Mouse (Mus musculus) large intestine, adult 2 months (tissue): ENCODE results near the gene Ebf4. TPM values are rescaled to one million over a fixed set of nuclear protein-coding genes. Genes with fewer than 3 reads are reported as not detected.

ENCODE experiments used
- DNase-seq: peaks from one replicate; pipeline ENCODE4 v3.0.0-alpha.2; 2012; ENCODE audit warnings: low read depth, low spot score
- WGBS: fragments of 180-500 bp; shearing (Covaris S2); methylation state at CpG from one replicate; pipeline ENCODE4 v1.1.7; 2018; 5-methylcytosine and 5-hydroxymethylcytosine counted together
- polyA plus RNA-seq: library from polyadenylated mRNA; depleted of rRNA; stranded (reverse); fragments of >200 nt; gene quantifications from 2 replicates; pipeline ENCODE4 v1.2.3, GENCODE M21; 2012; rRNA removed

Ebf4 gene
- polyA plus RNA-seq, result 0.63 and 1.0 TPM in 2 replicates

- under 1% methylated on average over 37 of the region's 39 CpGs for WGBS
- DNase-seq, result no peak
Observed at GRCm38 (mm10) chr2:130294936-130295277, at the start of gene Ebf4. Gene Ebf4, plus strand, starts transcription at chr2:130295169.

GRCm38 (mm10) chr2:130246912-130247311 is 48.1 kb upstream of the Ebf4 start:
- peak; percentile 1 for DNase-seq
- WGBS, result 51% methylated on average over 9 of the region's 9 CpGs

- no peak for DNase-seq
- 67% methylated on average over 7 of the region's 7 CpGs for WGBS
Observed at GRCm38 (mm10) chr2:130248226-130248625, 46.7 kb upstream of the Ebf4 start.

GRCm38 (mm10) chr2:130256762-130257161 is 38.2 kb upstream of the Ebf4 start:
- WGBS, result 58% methylated on average over 4 of the region's 4 CpGs
- DNase-seq, result no peak

- 50% methylated on average over 4 of the region's 4 CpGs for WGBS
- no peak for DNase-seq
Observed at GRCm38 (mm10) chr2:130260822-130261221, 34.1 kb upstream of the Ebf4 start.

- 51% methylated on average over 2 of the region's 2 CpGs for WGBS
Observed at GRCm38 (mm10) chr2:130261914-130262313, 33.1 kb upstream of the Ebf4 start.

GRCm38 (mm10) chr2:130262398-130262797 is 32.6 kb upstream of the Ebf4 start:
- no peak for DNase-seq

More at GRCm38 (mm10) chr2:130261914-130262313, 33.1 kb upstream of the Ebf4 start:
- no peak for DNase-seq

GRCm38 (mm10) chr2:130265520-130265919 is 29.4 kb upstream of the Ebf4 start:
- DNase-seq, result no peak
- 23% methylated on average over 1 of the region's 1 CpGs for WGBS

More at GRCm38 (mm10) chr2:130262398-130262797, 32.6 kb upstream of the Ebf4 start:
- 30% methylated on average over 2 of the region's 2 CpGs for whole genome bisulfite sequencing

- 66% methylated on average over 7 of the region's 7 CpGs for WGBS
- DNase-seq, result no peak
Observed at GRCm38 (mm10) chr2:130268074-130268473, 26.9 kb upstream of the Ebf4 start.

- no peak for DNase-seq
- 1% methylated on average over 14 of the region's 14 CpGs for WGBS
Observed at GRCm38 (mm10) chr2:130273732-130274131, 21.2 kb upstream of the Ebf4 start.

GRCm38 (mm10) chr2:130274149-130274861 is 20.7 kb upstream of the Ebf4 start, which contains the start of gene Nop56:
Gene Nop56, plus strand, starts transcription at chr2:130274430.
- peak; percentile 82 for DNase-seq
- WGBS, result 1% methylated on average over 68 of the region's 68 CpGs

GRCm38 (mm10) chr2:130274862-130275261 is 20.1 kb upstream of the Ebf4 start:
- DNase-seq, result no peak
- WGBS, result 2% methylated on average over 10 of the region's 10 CpGs

- DNase-seq, result peak; percentile 21
- WGBS, result 41% methylated on average over 6 of the region's 6 CpGs
Observed at GRCm38 (mm10) chr2:130275649-130276048, 19.3 kb upstream of the Ebf4 start.

- no peak for DNase-seq
- whole genome bisulfite sequencing, result 39% methylated on average over 8 of the region's 8 CpGs
Observed at GRCm38 (mm10) chr2:130279600-130280091, 15.3 kb upstream of the Ebf4 start.

- WGBS, result 49% methylated on average over 7 of the region's 7 CpGs
- DNase-seq, result no peak
Observed at GRCm38 (mm10) chr2:130280224-130280623, 14.7 kb upstream of the Ebf4 start.

GRCm38 (mm10) chr2:130280818-130281217 is 14.2 kb upstream of the Ebf4 start:
- 66% methylated on average over 4 of the region's 4 CpGs for WGBS
- no peak for DNase-seq

- under 1% methylated on average over 51 of the region's 51 CpGs for WGBS
- peak; percentile 67 for DNase-seq
Observed at GRCm38 (mm10) chr2:130283854-130284654, 10.9 kb upstream of the Ebf4 start, which contains the start of gene Idh3b. Gene Idh3b, minus strand, starts transcription at chr2:130284547.

- 51% methylated on average over 4 of the region's 4 CpGs for WGBS
- no peak for DNase-seq
Observed at GRCm38 (mm10) chr2:130289086-130289485, 5.9 kb upstream of the Ebf4 start.

GRCm38 (mm10) chr2:130291434-130291833 is 3.5 kb upstream of the Ebf4 start:
- 8% methylated on average over 8 of the region's 8 CpGs for WGBS
- peak; percentile 19 for DNase-seq

- WGBS, result 59% methylated on average over 3 of the region's 3 CpGs
- DNase-seq, result no peak
Observed at GRCm38 (mm10) chr2:130293009-130293408, 2.0 kb upstream of the Ebf4 start.
